Mouse (Mus musculus): ENCODE results near the gene Rpl11.

- TF ChIP-seq POLR2A (IDR thresholded peaks at IDR 0.05; ENCODE audit: low read depth, low read length) (no peak), CTCF (IDR thresholded peaks at IDR 0.05; ENCODE audit: extremely low read depth, insufficient read length, insufficient replicate concordance, low read depth, low read length) (no peak)
Measured at GRCm38 (mm10) chr4:136078649-136079048, 25.4 kb upstream of the Rpl11 start.
